Mouse (Mus musculus) layer of hippocampus, adult 11-12 months (tissue): Measurements from ENCODE around the gene Gm20388.

Source experiments
- DNase-seq: peaks from one replicate; pipeline ENCODE4 v3.0.0; 2022; ENCODE audit warnings: low spot score

Gm20388 gene

DNA sequence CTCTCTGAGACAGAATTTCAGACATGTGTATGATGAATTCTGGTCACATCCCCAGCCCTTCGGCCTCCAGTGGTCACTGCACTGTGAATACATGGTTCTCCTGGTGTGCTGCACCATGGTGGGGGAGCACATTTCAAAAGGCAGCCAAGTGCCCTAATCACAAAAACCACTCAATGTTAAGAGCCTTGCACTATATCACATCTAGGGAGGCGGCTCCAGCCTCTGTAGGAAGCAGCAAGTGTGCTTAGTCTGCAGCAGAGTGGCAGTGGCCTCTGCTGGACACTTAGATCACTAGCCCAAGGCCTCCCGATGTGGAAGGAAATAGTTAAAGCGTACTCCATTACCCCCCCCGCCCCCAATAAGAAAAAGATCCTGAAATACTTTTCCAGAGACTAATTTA, 2988.4 kb downstream of the Gm20388 start:
- no peak for DNase-seq

- DNase-seq: no peak
Measured at GRCm38 (mm10) chr8:122901476-122901875, 2990.8 kb downstream of the Gm20388 start.

DNA sequence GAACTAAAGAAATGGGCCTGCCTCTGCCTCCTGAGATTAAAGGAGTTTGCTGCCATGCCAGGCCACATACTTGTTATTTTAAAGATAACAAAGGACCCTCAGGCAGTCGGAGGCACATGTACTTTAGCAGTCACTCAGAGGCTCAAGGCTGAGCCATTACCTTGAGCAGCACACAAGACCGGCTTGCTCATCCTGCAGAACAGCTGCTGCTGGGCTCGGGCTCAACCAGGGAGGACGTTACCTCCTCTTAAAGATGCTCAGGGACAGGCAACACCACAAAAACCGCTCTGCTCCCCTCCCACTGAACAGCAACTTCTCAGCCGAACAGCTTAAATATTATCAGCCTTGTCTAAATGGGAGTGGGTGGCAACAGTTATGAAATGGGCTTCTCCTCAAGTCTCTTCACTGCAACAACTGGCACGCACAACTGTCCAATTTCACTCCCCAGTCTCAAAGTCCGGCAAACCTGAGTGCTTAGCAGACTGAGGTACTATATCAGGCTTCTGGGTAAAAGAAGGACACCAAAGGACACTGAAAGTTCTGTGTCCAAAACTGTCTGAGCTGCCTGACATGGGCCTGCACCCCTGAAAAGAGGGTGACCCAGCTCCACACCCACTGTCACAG, 2991.4 kb downstream of the Gm20388 start:
- DNase-seq: no peak

DNA sequence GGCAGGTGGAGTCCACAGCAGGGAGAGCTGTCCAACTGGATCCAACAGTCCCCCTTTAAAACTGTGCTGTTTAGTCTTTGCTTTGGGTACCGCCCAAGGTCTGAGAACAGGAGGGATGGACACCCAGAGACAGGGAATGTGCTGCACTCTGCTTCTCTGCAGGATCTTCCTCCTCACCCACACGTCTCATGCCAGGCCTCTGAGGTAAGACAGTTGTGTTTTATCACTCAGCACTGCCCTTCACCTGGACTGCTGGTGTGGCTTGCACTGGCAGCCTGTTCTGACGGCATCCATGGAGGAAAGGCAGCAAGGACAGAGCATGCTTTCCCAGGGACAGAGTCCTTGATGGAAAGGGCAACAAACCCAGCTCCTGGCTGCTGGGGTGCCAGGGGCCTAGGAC, 2991.9 kb downstream of the Gm20388 start:
- DNase-seq: no peak

DNA sequence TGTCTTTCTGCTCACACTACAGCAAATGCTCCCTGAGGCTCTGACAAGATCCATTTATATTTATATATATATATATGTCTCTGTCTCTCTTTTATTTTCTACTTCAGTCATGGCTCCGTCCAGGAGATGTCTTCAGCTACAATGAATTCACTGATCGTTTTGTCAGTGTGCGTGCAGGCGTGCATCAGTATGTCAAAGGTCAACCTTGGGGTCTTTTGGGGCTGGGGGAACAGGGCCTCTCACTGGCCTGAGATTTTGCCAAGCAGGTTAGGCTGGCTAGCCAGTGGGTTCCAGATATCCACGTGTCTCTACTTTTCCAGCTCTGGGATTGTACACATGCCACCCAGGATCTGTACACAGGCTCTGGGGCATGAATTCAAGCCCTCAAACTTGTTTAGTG, 2992.4 kb downstream of the Gm20388 start:
- DNase-seq: no peak

- no peak for DNase-seq
Measured at GRCm38 (mm10) chr8:122904496-122904895, 2993.9 kb downstream of the Gm20388 start.

DNA sequence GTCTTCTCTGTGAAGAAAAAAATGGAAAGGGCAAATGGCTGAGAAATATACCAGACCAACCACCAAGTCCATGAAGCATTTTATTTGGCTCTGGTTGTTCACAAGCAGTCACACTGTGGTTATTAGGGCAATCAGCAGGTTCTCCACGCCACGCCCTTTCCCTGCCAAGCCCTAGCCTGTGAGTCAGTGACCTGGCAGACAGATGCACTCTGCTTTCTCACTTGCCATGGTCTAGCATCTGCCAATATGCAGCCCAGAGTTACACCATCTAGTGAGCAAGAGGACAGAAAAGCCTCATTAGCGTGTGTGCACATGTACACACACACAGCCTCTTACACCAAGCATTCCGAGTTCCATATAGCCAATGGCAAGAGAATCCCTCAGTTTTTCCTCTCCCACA, 2994.7 kb downstream of the Gm20388 start:
- DNase-seq: no peak

DNA sequence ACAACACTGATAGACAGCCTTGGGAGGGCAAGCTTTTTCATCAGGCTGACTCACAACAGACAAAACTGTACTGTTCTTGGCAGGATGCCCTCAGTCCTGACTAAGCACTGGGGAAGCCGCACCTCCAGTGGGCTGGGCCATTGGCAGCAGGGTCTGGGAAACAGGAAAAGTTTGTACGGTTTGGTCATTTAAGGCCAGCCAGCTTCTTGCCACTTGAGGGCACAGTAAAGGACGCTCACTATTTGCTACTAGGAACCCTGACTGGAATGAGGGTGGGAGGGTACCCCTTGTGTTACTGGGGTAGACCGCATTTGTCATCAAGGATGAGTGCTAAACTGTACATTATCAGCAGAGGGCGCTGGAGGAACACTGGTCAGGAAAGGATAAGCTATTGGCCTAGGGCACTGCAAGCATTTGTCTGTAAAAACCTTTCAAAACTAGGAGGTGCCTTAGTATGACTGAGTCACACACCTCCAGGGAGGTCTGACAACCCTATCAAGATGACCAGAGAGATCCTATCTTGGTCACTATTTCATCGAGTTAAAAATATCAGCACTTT, 2995.9 kb downstream of the Gm20388 start:
- DNase-seq: peak; percentile 94

DNA sequence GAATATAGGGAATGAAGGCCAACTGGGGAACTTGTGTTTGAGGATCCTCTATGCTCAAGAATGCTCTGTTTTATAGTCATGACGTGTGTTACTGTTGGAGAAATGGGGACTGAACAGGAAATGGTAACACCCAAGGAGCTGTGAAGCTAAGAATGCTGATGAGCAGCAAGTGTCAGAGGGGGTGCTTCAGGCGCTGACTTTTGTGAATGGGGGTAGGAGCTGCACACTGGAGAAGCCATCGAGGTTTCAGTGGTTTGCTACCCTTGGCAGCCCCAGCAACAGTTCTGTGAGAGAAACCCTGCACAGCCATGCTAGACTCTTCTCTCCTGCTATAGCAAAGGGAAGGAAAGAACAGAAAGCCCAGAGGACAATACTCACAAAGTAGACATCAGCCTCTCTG, 3001.5 kb downstream of the Gm20388 start:
- no peak for DNase-seq

GRCm38 (mm10) chr8:122912871-122913270, 3002.2 kb downstream of the Gm20388 start:
- no peak for DNase-seq

DNA sequence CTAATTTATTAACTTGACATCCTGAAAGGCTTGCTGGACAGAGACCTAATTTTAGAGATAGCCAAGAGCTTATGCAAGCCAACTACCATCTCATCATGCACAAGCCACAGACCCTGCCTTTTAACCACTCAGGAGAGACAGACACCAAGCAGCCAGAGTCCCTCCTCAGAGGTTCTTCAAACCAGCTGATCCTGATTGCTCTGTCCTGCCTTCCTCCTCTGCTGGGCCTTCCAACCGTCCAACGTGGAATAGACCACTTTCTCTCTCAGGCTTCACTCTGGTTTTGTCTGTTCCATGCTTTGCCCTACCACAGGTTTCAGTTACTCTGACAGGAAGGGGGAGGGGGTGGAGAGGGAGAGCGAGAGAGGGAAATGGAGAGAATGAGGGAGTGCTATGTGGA, 3006.1 kb downstream of the Gm20388 start:
- no peak for DNase-seq

GRCm38 (mm10) chr8:122917531-122918392, 3007.1 kb downstream of the Gm20388 start:
- DNase-seq: no peak

DNA sequence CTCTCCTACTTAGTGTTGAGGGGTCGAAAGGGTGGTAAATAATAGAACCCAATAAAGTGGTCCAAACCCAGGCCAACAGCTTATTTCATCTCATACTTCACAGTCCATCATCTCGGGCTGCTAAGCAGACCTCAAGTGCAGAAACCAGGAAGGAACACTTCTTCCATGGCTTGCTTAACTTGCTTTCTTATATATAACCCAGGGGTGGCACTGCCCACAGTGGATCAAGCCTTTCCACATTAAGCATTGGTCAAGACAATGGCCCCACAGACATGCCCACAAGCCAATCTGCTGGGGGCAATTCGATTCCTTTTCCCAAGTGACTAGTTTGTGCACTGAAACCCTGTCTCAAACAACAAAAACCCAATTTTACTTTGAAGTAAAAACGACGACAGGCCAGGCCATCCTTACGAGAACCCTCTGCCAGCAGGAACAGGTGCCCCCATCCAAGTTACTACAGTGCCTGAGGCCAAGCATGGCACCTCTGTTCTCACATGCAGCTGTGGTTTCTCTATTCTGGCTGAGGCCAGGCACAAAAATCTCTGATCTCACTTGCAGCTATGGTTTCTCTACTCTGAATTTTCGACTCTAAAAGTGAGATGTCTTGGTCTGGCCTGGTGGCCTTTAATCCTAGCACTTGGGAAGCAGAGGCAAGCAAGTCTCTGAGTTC, 3007.9 kb downstream of the Gm20388 start:
- DNase-seq: no peak

- DNase-seq: no peak
Measured at GRCm38 (mm10) chr8:122920890-122921289, 3010.2 kb downstream of the Gm20388 start.

- no peak for DNase-seq
Measured at GRCm38 (mm10) chr8:122922945-122923344, 3012.3 kb downstream of the Gm20388 start.

DNA sequence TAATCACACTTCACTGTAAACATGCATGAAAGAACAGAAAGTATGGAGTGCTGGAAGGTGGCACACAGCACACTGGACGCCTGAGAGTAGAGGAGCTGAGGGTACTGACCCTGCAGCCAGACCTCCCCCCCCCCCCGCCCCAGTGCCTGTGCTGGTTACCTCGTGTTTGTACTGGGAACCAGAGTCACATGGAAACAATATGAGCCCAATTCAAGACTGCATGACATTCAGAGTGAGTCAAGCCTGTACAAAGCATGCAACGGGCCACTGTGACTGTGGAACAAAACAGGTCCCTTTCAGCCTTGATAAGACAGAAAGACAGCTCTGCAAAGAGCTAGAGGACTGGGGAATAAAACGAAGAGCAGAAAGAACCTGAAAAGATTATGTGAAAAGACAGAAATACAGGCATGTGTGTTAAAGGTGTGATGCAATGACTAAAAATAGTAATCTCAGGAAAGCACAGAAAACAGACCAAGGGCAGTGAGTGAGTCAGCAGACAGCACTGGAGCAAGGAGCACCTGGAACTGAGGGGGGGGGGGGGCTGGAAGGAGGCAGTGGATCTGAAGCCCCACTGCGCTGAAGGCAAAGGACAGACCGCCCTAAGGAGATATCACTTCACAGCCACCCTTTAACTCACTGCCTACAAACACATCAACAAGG, 3012.9 kb downstream of the Gm20388 start:
- DNase-seq: no peak

DNA sequence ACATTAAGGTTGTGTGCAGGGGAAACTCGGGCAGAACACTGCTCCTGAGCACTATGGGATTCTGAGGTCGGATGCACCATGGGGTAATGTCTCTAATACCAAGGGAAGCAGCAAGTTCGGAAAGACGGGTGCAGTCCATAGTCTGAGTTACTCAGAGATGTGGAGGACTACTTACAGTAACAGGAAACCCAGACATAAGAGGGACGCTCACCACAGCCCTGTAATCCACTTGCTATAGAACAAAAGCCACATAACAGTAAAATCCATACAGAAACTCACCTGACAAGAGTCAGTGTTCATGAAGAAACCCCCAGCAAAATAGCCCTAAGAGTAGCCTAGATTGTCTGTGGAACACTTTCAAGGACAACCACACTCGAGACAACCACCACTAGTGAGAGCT, 3013.4 kb downstream of the Gm20388 start:
- DNase-seq: no peak

DNA sequence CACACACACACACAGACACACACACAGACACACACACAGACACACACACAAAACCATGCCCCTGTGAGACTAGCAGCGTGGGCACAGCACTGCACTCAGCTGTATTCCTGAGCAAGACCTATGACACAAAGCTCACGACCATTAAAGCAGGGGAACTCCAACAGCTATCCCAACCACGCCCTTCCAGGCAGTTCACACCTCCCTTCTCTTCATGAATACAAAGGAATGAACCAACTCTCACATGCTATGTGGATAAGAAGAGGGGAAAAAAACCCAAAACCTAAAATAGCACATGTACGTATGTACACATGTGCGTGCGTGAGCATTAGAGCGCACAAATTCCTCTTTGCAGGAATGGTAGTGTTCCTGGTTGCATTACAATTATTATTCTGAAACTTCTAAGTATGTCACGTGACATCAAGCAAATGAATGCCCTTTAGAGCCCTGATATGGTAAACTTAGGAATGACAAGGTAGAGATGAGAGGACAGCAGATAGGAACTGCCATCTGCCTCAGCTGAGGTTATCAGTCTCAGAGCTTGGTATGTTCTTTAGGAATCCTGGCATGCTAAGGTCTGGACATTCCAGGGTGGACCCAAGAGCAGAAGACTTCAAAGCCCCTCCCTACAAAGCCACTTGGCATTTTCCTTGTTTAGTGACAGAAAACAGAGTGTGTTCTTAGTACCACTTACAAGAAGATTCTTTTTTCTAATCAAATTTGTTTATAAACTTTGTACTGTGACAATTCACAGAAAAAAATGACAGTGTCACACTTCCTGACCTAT, 3015.5 kb downstream of the Gm20388 start:
- no peak for DNase-seq

- DNase-seq: no peak
Measured at GRCm38 (mm10) chr8:122926782-122927181, 3016.1 kb downstream of the Gm20388 start.

GRCm38 (mm10) chr8:122927841-122928240, 3017.2 kb downstream of the Gm20388 start:
- no peak for DNase-seq

DNA sequence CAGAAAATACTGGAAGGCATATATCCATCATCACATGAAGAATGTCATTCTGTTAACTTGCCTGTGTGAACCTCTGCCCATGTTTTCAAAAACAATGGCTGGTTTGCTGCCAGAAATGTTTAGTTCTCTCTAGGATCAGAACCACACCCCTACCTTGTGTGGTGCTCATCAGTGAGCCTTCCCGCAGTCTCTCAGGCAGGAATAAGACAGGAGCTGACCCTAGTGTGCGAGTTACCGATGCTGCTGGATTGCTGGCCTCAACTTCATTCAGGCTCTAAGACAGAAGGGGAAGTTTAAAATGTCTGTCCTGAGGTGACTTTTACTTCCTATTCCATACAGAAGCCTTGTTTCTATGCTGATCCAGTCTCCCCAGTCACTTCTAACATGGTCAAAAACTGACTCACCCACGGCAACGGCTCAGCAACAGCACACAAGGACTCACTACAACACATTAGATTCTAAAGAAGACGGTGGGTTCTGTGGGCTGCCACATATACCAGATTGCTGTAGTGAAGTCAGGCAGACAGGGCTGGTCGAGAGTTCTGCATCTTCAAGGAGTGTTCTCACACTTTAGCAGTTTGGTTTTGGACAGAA, 3018.1 kb downstream of the Gm20388 start:
- no peak for DNase-seq
